Mouse (Mus musculus) heart, adult 8-10 months (tissue): ENCODE measurements around the gene Dad1. TPM values are rescaled to one million over a fixed set of nuclear protein-coding genes. Genes with fewer than 3 reads are reported as not detected.

Experiments
- total RNA-seq, 4 experiments: library from RNA; stranded (reverse); gene quantifications; 2 replicates each; pipeline ENCODE4 v1.2.4; 2022

Dad1 gene
- total RNA-seq, 4 experiments from 2014 or later = 108 to 121 (median 113) TPM

Other genes with a start within 250 kb of the Dad1 start
- 10 to 100 TPM; 40.8 to 49.9 (median 44.7) TPM for gene Abhd4, start 84 bp upstream of the Dad1 start, total RNA-seq
- not detected for gene Olfr49, start 30.8 kb upstream of the Dad1 start, total RNA-seq
- gene Oxa1l, start 106.7 kb upstream of the Dad1 start, total RNA-seq = 10 to 100 TPM; 84.0 to 95.7 (median 84.7) TPM
- gene Slc7a7, start 163.7 kb upstream of the Dad1 start, total RNA-seq = 1 to 10 TPM; 3.8 to 6.4 (median 5.1) TPM
- gene Mrpl52, start 172.8 kb upstream of the Dad1 start, total RNA-seq = 100 to 1,000 TPM; 118 to 126 (median 121) TPM
- gene Mmp14, start 177.5 kb upstream of the Dad1 start, total RNA-seq = 10 to 100 TPM in 2 of 4 experiments, 1 to 10 TPM in 2; 7.4 to 12.1 (median 9.2) TPM
- gene Lrp10, start 210.0 kb upstream of the Dad1 start, total RNA-seq = 10 to 100 TPM; 45.5 to 62.2 (median 50.7) TPM
- gene Rem2, start 222.0 kb upstream of the Dad1 start, total RNA-seq = not detected